Mouse (Mus musculus): Measurements from ENCODE around the gene Acr.

DNA sequence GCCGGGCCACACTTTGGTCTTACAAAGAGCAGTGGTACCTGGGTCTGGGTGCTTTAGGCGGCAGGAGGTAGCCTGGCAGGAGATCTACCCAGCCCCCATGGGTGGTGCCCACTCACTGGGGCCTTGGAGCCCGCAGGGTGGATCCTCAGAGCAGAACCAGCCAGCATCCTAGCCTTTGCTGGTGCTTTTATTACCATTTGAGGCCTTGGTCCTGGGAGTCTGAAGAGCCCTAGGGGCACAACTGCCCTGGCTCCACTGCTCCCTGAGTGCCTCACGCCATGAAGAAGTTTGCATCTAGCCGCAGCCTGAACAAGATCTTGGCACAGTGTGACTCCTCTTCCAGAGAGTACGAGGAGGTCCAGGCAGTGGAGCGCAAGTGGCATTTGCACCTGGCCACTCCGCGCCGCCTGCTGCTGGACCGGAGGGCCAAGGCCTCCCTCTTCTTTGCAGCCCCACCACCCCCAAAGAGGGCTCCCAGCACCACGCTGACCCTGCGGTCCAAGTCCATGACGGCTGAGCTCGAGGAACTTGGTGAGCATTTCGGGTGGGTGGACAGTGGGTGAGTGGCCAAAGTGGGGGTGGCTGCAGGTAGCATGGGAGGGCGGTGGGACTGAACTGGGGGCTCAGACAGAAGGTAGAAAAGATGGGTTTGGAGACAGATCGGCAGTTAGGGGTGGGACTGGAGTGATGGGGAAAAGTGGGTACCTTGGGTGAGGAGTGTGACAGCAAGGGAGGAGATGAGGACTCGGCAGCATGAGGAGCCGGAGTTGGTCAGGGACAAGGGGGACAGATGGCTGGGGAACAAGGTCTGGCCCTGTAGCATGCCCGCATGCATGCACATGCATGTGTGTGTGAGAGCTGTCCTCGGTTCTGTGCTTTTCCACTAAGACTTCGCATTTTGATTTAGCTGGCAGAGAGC is 34.9 kb upstream of the Acr start:
- TF ChIP-seq CTCF (IDR thresholded peaks at IDR 0.05) (no peak), POLR2A (IDR thresholded peaks at IDR 0.05; ENCODE audit: insufficient read depth, low read depth, low read length) (no peak), EP300 (IDR thresholded peaks at IDR 0.05; ENCODE audit: insufficient read depth, low read depth, low read length) (no peak)

Measured in heart, adult 2 months (tissue).